Mouse (Mus musculus): ENCODE measurements around the gene Gata1.
"Not testable (repeated sequence)": the region's sequence is repeated elsewhere in the genome, so short reads cannot be mapped to it uniquely, and the experiment has no call there.

Gene Gata1

GRCm38 (mm10) chrX:7977892-7978291, at the start of gene Gata1:
Gene Gata1, minus strand, starts transcription at chrX:7978071.
- in situ Hi-C loops (cut with MboI; ENCODE audit: low sequenced_read_pairs) = no loop called here

DNA sequence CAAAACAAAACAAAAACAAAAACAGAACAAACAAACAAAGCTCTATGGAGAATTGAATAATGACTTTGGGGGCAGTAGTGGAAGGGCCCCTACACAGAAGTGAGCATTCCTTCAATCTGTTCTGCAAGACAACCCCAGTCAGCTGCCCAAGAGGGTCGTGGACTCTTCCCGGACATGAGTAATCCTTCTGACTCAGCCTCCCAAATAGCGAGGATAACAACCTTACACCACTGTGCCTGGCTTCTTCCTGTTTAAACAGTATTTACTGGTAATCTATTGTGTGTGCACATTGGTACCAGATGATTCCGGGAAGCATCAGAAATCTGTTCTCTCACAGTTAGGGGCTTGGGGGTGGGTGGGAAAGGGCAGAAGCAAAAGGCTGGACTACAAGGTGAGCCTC, 48.9 kb upstream of the Gata1 start:
- in situ Hi-C loops (cut with MboI; ENCODE audit: low sequenced_read_pairs) = no loop called here

DNA sequence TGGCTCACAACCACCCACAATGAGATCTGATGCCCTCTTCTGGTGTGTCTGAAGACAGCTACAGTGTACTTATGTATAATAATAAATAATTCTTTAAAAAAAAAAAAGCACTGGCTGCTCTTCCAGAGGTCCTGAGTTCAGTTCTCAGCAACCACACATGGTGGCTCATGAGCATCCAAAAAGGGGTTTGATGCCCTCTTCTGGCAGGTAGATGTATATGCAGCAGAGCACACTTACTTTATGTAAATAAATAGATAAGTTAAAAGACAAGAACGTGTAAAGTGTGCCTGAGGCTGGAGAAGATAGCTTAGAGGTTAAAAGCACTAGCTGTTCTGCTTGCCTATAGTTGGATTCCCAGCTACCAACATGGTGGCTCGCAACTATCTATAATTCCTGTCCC, 46.9 kb upstream of the Gata1 start:
- in situ Hi-C loops (cut with MboI; ENCODE audit: low sequenced_read_pairs) = no loop called here

GRCm38 (mm10) chrX:8020111-8020778, 42.4 kb upstream of the Gata1 start:
- in situ Hi-C loops (cut with MboI; ENCODE audit: low sequenced_read_pairs) = no loop called here

GRCm38 (mm10) chrX:8018286-8018685, 40.4 kb upstream of the Gata1 start, which contains the start of gene Glod5:
Gene Glod5, minus strand, starts transcription at chrX:8018492.
- in situ Hi-C loops (cut with MboI; ENCODE audit: low sequenced_read_pairs) = loop anchor here (10.0 kb wide), 1 partner anchor 93 kb away; the partner anchor contains the start of gene Eras

- in situ Hi-C loops (cut with MboI; ENCODE audit: low sequenced_read_pairs) = loop anchor here (10.0 kb wide), 1 partner anchor 92 kb away; the partner anchor contains the start of gene Eras
Measured at GRCm38 (mm10) chrX:8017142-8017541, 39.3 kb upstream of the Gata1 start.

DNA sequence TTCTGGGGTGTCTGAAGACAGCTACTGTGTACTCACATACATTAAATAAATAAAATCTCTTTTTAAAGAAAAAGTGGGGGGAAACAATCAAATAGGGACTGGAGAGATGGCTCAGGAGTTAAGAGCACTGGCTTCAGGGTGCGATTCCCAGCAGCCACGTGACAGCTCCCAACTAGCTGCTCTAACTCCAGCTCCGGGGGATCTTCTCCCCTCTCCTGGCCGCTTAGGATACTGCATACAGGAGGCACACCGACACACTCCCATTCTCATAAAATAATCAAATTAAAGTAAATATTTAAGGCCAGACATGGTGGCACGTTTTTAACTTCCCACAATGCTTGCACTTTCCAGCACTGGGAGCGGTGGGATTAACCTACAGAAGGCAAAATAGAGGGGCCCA, 37.8 kb upstream of the Gata1 start:
- in situ Hi-C loops (cut with MboI; ENCODE audit: low sequenced_read_pairs) = loop anchor here (10.0 kb wide), 1 partner anchor 91 kb away; the partner anchor contains the start of gene Eras

DNA sequence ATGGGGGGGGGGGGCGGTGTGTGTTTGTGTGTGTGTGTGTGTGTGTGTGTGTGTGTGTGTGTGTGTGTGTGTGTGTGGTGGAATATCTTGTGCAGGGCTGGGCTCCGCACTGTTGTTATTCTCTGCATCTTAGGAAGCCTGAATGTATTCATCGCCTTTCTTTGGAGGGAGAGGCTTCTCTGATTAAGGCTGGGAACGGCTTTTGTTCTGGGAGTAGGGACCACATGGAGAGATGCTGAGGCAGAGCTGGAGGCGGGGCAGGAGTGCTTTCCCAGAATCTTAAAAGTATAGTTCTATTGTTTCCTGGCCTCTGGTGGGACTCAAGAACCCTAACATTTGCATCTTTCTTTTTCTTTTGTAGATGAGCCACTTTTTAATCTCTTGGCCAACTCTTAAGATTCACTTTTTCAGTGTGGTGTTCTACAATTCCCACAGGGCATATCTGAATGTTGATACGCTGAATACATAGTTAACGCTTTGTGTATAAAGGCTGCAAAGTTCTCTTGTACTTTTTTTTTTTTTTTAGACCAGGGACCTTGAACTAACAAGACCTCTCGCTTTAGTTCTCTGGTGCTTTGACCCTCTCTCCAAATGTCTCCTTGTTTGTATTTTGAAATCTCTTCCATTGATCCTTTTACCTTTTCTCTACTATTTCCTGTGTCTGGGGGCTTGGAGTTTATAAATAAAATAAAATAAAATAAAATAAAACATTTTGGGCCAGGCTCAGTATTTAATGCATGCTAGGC, 35.9 kb upstream of the Gata1 start:
- in situ Hi-C loops (cut with MboI; ENCODE audit: low sequenced_read_pairs) = loop anchor here (10.0 kb wide), 1 partner anchor 89 kb away; the partner anchor contains the start of gene Eras

- in situ Hi-C loops (cut with MboI; ENCODE audit: low sequenced_read_pairs) = loop anchor here (10.0 kb wide), 1 partner anchor 88 kb away; the partner anchor contains the start of gene Eras
Measured at GRCm38 (mm10) chrX:8013157-8013556, 35.3 kb upstream of the Gata1 start.

DNA sequence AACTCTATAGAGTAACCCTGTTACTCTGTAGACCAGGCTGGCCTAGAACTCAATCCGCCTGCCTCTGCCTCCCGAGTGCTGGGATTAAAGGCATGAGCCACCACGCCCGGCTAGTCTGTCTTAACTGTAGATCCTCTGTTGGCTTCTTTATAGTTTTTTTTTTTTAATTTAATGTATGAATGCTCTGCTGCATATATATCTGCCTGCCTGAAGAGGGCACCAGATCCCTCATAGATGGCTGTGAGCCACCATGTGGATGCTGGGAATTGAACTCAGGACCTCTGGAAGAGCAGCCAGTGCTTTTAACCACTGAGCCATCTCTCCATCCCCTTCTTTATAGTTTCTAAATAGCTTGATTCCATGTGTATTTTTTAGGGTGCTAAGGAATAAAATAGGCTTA, 31.5 kb upstream of the Gata1 start:
- in situ Hi-C loops (cut with MboI; ENCODE audit: low sequenced_read_pairs) = not testable (repeated sequence)

- in situ Hi-C loops (cut with MboI; ENCODE audit: low sequenced_read_pairs) = no loop called here
Measured at GRCm38 (mm10) chrX:8008543-8008942, 30.7 kb upstream of the Gata1 start.

DNA sequence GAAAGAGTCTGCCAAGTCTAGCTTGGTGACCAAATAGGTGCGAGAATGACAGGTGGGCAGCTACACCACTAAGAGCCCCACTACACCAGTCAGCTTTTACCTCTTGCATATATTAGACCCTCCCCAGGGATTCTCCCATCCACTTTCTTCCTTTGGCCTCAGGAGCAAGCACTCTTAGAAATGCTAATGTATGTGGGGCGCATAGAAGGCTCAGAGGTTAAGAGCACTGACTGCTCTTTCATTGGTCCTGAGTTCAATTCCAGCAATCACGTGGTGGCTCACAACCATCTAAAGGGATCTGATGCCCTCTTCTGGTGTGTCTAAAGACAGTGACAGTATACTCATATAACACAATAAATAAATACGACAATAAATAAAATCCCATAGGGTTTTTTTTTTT, 25.1 kb upstream of the Gata1 start:
- in situ Hi-C loops (cut with MboI; ENCODE audit: low sequenced_read_pairs) = no loop called here

DNA sequence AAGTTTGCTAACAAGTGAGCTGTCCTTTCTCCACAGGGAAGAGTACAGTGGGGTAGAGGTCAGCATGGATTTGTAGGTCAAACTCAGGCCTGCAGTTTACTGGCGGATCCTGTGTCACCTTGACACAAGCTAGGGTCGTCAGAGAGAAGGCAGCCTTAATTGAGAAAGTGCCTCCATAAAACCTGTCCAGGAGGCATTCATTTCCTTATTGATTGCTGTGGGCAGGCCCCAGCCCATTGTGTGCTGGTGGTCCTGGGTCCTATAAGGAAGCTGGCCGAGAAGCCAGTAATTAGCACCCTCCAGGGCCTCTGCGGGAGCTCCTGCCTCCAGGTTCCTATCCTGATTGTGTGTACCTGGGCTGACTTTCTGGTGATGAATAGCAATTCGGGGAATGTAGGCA, 24.1 kb upstream of the Gata1 start:
- in situ Hi-C loops (cut with MboI; ENCODE audit: low sequenced_read_pairs) = no loop called here

GRCm38 (mm10) chrX:8000546-8001192, 22.8 kb upstream of the Gata1 start:
- in situ Hi-C loops (cut with MboI; ENCODE audit: low sequenced_read_pairs) = no loop called here

DNA sequence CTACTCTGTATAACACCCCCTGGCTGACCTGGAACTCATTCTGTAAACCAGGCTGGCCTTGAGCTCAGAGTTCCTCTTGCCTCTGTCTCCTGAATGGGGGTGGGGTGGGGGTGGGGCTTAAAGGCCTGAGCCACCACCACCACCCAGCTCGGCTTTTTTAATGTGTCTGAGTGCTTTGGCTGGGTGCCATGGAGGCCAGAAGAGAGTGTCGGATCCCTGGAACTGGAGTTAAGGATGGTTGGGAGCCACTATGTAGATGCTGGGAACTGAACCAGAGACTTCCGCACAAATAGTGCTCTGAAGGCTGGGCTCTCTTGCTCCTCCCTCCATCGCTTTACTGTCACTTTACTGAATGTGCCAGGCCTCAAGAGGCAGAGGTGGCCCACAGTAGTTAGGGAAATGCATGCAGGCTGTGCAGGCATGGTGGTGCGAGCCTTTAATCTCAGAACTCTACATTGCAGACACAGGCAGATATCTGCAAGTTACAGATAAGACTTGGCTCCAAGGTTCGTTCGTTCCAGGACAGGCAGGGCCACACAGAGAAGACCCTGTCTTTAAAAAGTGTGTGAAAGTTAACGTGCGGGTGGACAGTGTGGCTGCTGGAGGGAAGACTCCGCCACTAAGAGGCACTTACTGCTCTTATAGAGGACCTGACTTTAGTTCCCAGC, 15.3 kb upstream of the Gata1 start:
- in situ Hi-C loops (cut with MboI; ENCODE audit: low sequenced_read_pairs) = no loop called here

DNA sequence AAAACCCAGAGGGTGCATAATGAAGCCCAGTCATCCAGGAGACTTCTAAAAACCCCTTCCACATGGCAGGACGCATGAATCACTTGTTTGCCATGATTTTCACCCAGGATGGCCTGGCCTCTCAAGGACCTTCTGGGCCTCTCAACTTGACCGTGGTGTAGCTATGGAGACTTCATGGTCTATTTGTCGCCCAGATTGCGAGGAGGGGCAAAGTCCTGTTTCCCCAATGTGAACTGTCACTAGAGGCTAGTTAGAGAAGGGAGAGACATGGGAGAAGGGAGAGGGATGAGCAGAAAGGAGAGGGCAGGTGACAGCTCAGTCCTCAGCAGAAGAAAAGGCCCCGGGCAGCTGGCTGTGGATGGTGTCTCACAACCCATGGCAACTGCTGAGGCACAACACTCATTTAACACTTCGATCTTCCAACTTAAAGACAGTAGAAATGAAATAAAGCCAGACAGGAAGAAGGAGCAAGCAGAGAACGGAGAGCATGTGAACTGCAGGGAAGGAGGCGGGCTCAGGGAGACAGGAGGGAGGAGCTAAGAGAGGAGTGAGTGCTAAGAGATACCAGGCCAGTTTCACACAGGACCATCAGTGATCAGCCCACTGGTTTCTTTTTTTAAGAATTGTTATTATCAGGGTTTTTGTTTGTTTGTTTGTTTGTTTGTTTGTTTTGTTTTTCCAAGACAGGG, 14.7 kb upstream of the Gata1 start:
- in situ Hi-C loops (cut with MboI; ENCODE audit: low sequenced_read_pairs) = no loop called here

- in situ Hi-C loops (cut with MboI; ENCODE audit: low sequenced_read_pairs) = no loop called here
Measured at GRCm38 (mm10) chrX:7981368-7981767, 3.5 kb upstream of the Gata1 start.

GRCm38 (mm10) chrX:7971292-7971691, 6.6 kb downstream of the Gata1 start:
- in situ Hi-C loops (cut with MboI; ENCODE audit: low sequenced_read_pairs) = no loop called here

DNA sequence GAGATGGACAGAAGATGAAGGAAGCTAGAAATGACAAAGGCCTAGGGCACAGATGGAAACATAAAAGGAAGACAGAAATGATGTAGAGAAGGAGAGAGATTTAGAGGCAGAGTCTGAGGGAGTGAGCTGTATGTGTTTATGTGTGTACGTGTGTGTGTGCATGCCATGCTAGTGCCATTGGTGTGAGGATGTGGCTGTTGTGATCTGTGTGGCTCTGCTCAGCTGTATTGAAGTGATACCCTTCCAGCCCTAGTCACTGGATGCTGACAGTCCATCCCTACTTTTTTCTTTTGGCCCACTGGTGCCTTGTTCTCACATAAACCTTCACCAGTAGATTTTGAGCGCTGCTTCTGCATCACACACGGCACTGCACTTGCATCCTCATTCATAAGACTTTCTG, 9.0 kb downstream of the Gata1 start:
- in situ Hi-C loops (cut with MboI; ENCODE audit: low sequenced_read_pairs) = no loop called here

GRCm38 (mm10) chrX:7968226-7968625, 9.6 kb downstream of the Gata1 start:
- in situ Hi-C loops (cut with MboI; ENCODE audit: low sequenced_read_pairs) = no loop called here

Data from CH12F3 (cell line).